Mouse (Mus musculus) hindbrain, postnatal 0 days (tissue): ENCODE data around the gene Clk2. TPM values are rescaled to one million over a fixed set of nuclear protein-coding genes. Genes with fewer than 3 reads are reported as not detected.
A peak's percentile ranks its signal among the peaks of the same experiment; 100 is the strongest.

Source experiments
- ATAC-seq: fragments of 200-750 bp; cut with Nextera tagmentation; 2 replicates; pipeline ENCODE4 v1.8.0; 2017; ENCODE audit warnings: mild to moderate bottlenecking, moderate TSS enrichment, moderate library complexity
- DNase-seq: peaks from one replicate; pipeline ENCODE4 v3.0.0-alpha.2; 2015; ENCODE audit warnings: low spot score
- H3K27ac ChIP-seq: fragments of 300-500 bp; sonication (generic); 2 replicates; pipeline ENCODE4 v1.5.1; 2014; ENCODE audit warnings: mild to moderate bottlenecking
- H3K27me3 ChIP-seq: fragments of 300-500 bp; sonication (generic); 2 replicates; pipeline ENCODE4 v1.6.1; 2014; ENCODE audit warnings: low read length, mixed read lengths; ENCODE audit not compliant: insufficient read depth
- H3K36me3 ChIP-seq: fragments of 300-500 bp; sonication (generic); 2 replicates; pipeline ENCODE4 v1.6.1; 2014; ENCODE audit warnings: low read length, mixed read lengths; ENCODE audit not compliant: insufficient read depth
- H3K4me1 ChIP-seq: fragments of 300-500 bp; sonication (generic); 2 replicates; pipeline ENCODE4 v1.6.1; 2014; ENCODE audit warnings: antibody characterized with exemption, low read length, mixed read lengths; ENCODE audit not compliant: insufficient read depth
- H3K4me2 ChIP-seq: fragments of 300-500 bp; sonication (generic); 2 replicates; pipeline ENCODE4 v1.6.1; 2014; ENCODE audit warnings: low read depth, mild to moderate bottlenecking, low read length, moderate library complexity, mixed read lengths
- H3K4me3 ChIP-seq: fragments of 300-500 bp; sonication (generic); 2 replicates; pipeline ENCODE4 v1.5.1; 2014; ENCODE audit warnings: low read length
- H3K9ac ChIP-seq: fragments of 300-500 bp; sonication (generic); replicated peaks from 2 replicates; pipeline ENCODE4 v1.6.1; 2014; ENCODE audit warnings: mild to moderate bottlenecking, low read length, moderate library complexity, mixed read lengths
- H3K9me3 ChIP-seq: fragments of 300-500 bp; sonication (generic); 2 replicates; pipeline ENCODE4 v1.6.1; 2016; ENCODE audit warnings: low read length, mixed read lengths
- CTCF ChIP-seq: IDR thresholded peaks from 2 replicates; pipeline ENCODE4 v1.5.1; 2016; ENCODE audit warnings: antibody characterized with exemption, control low read depth, low read depth
- WGBS: fragments of 180-500 bp; shearing (Covaris S2); extraction: QIAGEN DNeasy Blood & Tissue Kit; methylation state at CpG from one replicate; pipeline ENCODE4 v1.1.7; 2014; 5-methylcytosine and 5-hydroxymethylcytosine counted together
- polyA plus RNA-seq: library from polyadenylated mRNA; unstranded; fragments of >200 nt; fragmentation: Nextera tagmentation; extraction: Ambion mirVana; gene quantifications from 2 replicates; pipeline ENCODE4 v1.2.1, GENCODE M21; 2015
- total RNA-seq: library from RNA; depleted of rRNA; stranded (reverse); fragments of >200 nt; gene quantifications from 2 replicates; pipeline ENCODE4 v1.2.3, GENCODE M21; 2014

Gene Clk2
- total and polyA plus RNA-seq, 2 experiments from 2014 or later, result 13.3 to 43.1 TPM

GRCm38 (mm10) chr3:89147101-89147978 is 17.3 kb upstream of the Clk2 start:
- Histone ChIP-seq H3K4me3 (no peak overlapping the region), H3K9me3 (no peaks in the 10 kb centered on the region), H3K27me3 (no peaks in the 10 kb centered on the region), H3K4me1 (no peaks in the 10 kb centered on the region), H3K9ac (no peak overlapping the region), H3K4me2 (no peak overlapping the region), H3K36me3 (peaks cover 5% of the 10 kb centered on the region; the same call in 1 of the 2 replicates), H3K27ac (no peak overlapping the region)
- DNase-seq (no peak), ATAC-seq (no peak)
- 29% methylated on average over 26 of the region's 26 CpGs for WGBS
- TF ChIP-seq CTCF, result peak; percentile 29

- Histone ChIP-seq H3K9me3 (no peaks in the 10 kb centered on the region), H3K4me3 (no peak overlapping the region), H3K27ac (no peak overlapping the region), H3K36me3 (peaks cover 5% of the 10 kb centered on the region; the same call in 1 of the 2 replicates), H3K4me2 (no peak overlapping the region), H3K9ac (no peak overlapping the region), H3K4me1 (no peaks in the 10 kb centered on the region), H3K27me3 (no peaks in the 10 kb centered on the region)
- TF ChIP-seq CTCF, result no peak
- WGBS, result 23% methylated on average over 15 of the region's 15 CpGs
- no peak for ATAC-seq
- no peak for DNase-seq
These were observed 16.6 kb upstream of the Clk2 start for GRCm38 (mm10) chr3:89147979-89148311.

GRCm38 (mm10) chr3:89148567-89148966 is 16.0 kb upstream of the Clk2 start:
- H3K4me3 ChIP-seq, result no peak overlapping the region
- DNase-seq (no peak), ATAC-seq (no peak)
- H3K9me3 ChIP-seq, result no peaks in the 10 kb centered on the region
- H3K27ac ChIP-seq, result no peak overlapping the region
- H3K4me1 ChIP-seq, result no peaks in the 10 kb centered on the region
- 75% methylated on average over 14 of the region's 14 CpGs for WGBS
- TF ChIP-seq CTCF, result no peak
- H3K4me2 ChIP-seq, result no peak overlapping the region
- H3K9ac ChIP-seq, result no peak overlapping the region
- no peaks in the 10 kb centered on the region for H3K27me3 ChIP-seq
- peaks cover 5% of the 10 kb centered on the region; the same call in 1 of the 2 replicates for H3K36me3 ChIP-seq

- H3K4me1 ChIP-seq, result no peaks in the 10 kb centered on the region
- DNase-seq, result no peak
- H3K9ac ChIP-seq, result no peak overlapping the region
- H3K4me3 ChIP-seq, result no peak overlapping the region
- H3K36me3 ChIP-seq, result peaks cover 5% of the 10 kb centered on the region; the same call in 1 of the 2 replicates
- H3K27ac ChIP-seq, result no peak overlapping the region
- H3K4me2 ChIP-seq, result no peak overlapping the region
- H3K27me3 ChIP-seq, result no peaks in the 10 kb centered on the region
- TF ChIP-seq CTCF, result no peak
- H3K9me3 ChIP-seq, result no peaks in the 10 kb centered on the region
- WGBS, result 61% methylated on average over 17 of the region's 17 CpGs
- no peak for ATAC-seq
These were observed 12.3 kb upstream of the Clk2 start for GRCm38 (mm10) chr3:89152084-89152835.

- H3K36me3 ChIP-seq, result no peaks in the 10 kb centered on the region
- WGBS, result 92% methylated on average over 8 of the region's 8 CpGs
- H3K9me3 ChIP-seq, result no peaks in the 10 kb centered on the region
These were observed 7.6 kb upstream of the Clk2 start for GRCm38 (mm10) chr3:89156951-89157350.

GRCm38 (mm10) chr3:89158651-89159050 is 5.9 kb upstream of the Clk2 start:
- peak overlapping the region; percentile 68 for H3K9ac ChIP-seq
- peak overlapping the region; percentile 79 for H3K4me2 ChIP-seq
- H3K27me3 ChIP-seq, result no peaks in the 10 kb centered on the region
- peaks cover 9% of the 10 kb centered on the region for H3K4me1 ChIP-seq
- H3K36me3 ChIP-seq, result no peaks in the 10 kb centered on the region
- no peaks in the 10 kb centered on the region for H3K9me3 ChIP-seq
- H3K27ac ChIP-seq, result peak overlapping the region; percentile 66; the same call in 1 of the 2 replicates
- WGBS, result 20% methylated on average over 7 of the region's 7 CpGs
- no peak for DNase-seq
- peak overlapping the region; percentile 78 for H3K4me3 ChIP-seq
- no peak for ATAC-seq
- no peak for TF ChIP-seq CTCF

More at GRCm38 (mm10) chr3:89156951-89157350, 7.6 kb upstream of the Clk2 start:
- no peak for ATAC-seq
- DNase-seq, result no peak
- Histone ChIP-seq H3K4me3 (no peak overlapping the region), H3K27me3 (no peaks in the 10 kb centered on the region), H3K4me1 (peaks cover 9% of the 10 kb centered on the region), H3K27ac (no peak overlapping the region), H3K4me2 (no peak overlapping the region), H3K9ac (no peak overlapping the region)
- no peak for TF ChIP-seq CTCF
